Comparison of ENCODE assay signal across 16 mouse cellular contexts in genomic region chr9:75593481-75593880, GRCm38 (mm10). TPM values are rescaled to one million over a fixed set of nuclear protein-coding genes. Genes with fewer than 3 reads are reported as not detected.
A peak's percentile ranks its signal among the peaks of the same experiment; 100 is the strongest.
DNase-seq lines count a peak whose midpoint lies in the region; ATAC-seq lines count a peak whose summit lies in the region.
"Had no signal": no experiment of that assay in that cellular context is flagged by ENCODE, and none has a peak within 500 bp of the region (broad histone marks: within the 10 kb centered on the region; RNA-seq: fewer than 3 reads in every experiment).

No protein-coding gene starts in this region.

- H3K27me3 ChIP-seq in forebrain, embryonic 13.5 days, result no peaks in the 10 kb centered on the region
- no peaks in the 10 kb centered on the region for H3K27me3 ChIP-seq in forebrain, embryonic 10.5 days (ENCODE audit: poor library complexity, severe bottlenecking)
- no peaks in the 10 kb centered on the region for H3K27me3 ChIP-seq in forebrain, embryonic 14.5 days (replicated peaks; ENCODE audit: control insufficient read depth, insufficient read depth, low read length)
- no peaks in the 10 kb centered on the region for H3K27me3 ChIP-seq in midbrain, embryonic 16.5 days (ENCODE audit: control insufficient read depth, insufficient read depth, low read depth, low read length)
- H3K27me3 ChIP-seq: liver, embryonic 15.5 days had no signal

- H3K4me2 ChIP-seq in forebrain, embryonic 13.5 days, result no peak overlapping the region
- no peak overlapping the region for H3K4me2 ChIP-seq in forebrain, embryonic 14.5 days (ENCODE audit: low read length)
- no peak overlapping the region for H3K4me2 ChIP-seq in midbrain, embryonic 16.5 days (ENCODE audit: low read length)
- H3K4me2 ChIP-seq: liver, embryonic 15.5 days had no signal

- H3K9ac ChIP-seq in forebrain, embryonic 13.5 days, result no peak overlapping the region
- no peak overlapping the region for H3K9ac ChIP-seq in forebrain, embryonic 14.5 days (ENCODE audit: low read length)
- no peak overlapping the region for H3K9ac ChIP-seq in midbrain, embryonic 16.5 days (ENCODE audit: low read depth, low read length)
- H3K9ac ChIP-seq: liver, embryonic 15.5 days had no signal

- no peaks in the 10 kb centered on the region for H3K9me3 ChIP-seq in forebrain, embryonic 13.5 days (replicated peaks)
- no peaks in the 10 kb centered on the region for H3K9me3 ChIP-seq in forebrain, embryonic 10.5 days
- no peaks in the 10 kb centered on the region for H3K9me3 ChIP-seq in forebrain, embryonic 14.5 days (replicated peaks; ENCODE audit: control insufficient read depth, low read length)
- H3K9me3 ChIP-seq in midbrain, embryonic 16.5 days (replicated peaks; ENCODE audit: control insufficient read depth, low read length, poor library complexity, severe bottlenecking), result no peaks in the 10 kb centered on the region
- H3K9me3 ChIP-seq: liver, embryonic 15.5 days had no signal

- H3K4me1 ChIP-seq in forebrain, embryonic 13.5 days, result peaks cover 4% of the 10 kb centered on the region
- H3K4me1 ChIP-seq in forebrain, embryonic 10.5 days, result peaks cover 3% of the 10 kb centered on the region; the same call in 1 of the 2 replicates
- no peaks in the 10 kb centered on the region for H3K4me1 ChIP-seq in forebrain, embryonic 14.5 days (ENCODE audit: control insufficient read depth, insufficient read depth, low read length)
- peaks cover 10% of the 10 kb centered on the region for H3K4me1 ChIP-seq in midbrain, embryonic 16.5 days (ENCODE audit: control insufficient read depth, insufficient read depth, low read length)
- H3K4me1 ChIP-seq: liver, embryonic 15.5 days had no signal

- no peak for DNase-seq in forebrain, embryonic 10.5 days (ENCODE audit: extremely low spot score, low spot score)
- peak; percentile 56 to 57 for DNase-seq in left cerebral cortex, postnatal 25 days (ENCODE audit: low spot score in 2 of 2)
- no peak for DNase-seq in left cerebral cortex, postnatal 36 days (ENCODE audit: low spot score in 2 of 2)
- DNase-seq in forebrain, embryonic 14.5 days (ENCODE audit: low spot score), result peak; percentile 53
- DNase-seq in T-cell, adult 2 months (ENCODE audit: low spot score), result no peak
- DNase-seq in spleen, postnatal 4 days (ENCODE audit: low spot score in 2 of 2), result no peak
- DNase-seq: gastrocnemius, postnatal 14 days; kidney, adult 18-20 months; lung, postnatal 4 days; thymus, postnatal 25 days had no signal

- H3K27ac ChIP-seq in forebrain, embryonic 13.5 days, result no peak overlapping the region
- H3K27ac ChIP-seq in forebrain, embryonic 10.5 days, result no peak overlapping the region
- H3K27ac ChIP-seq in forebrain, embryonic 14.5 days (ENCODE audit: low read depth, low read length), result no peak overlapping the region
- peak overlapping the region; percentile 55 for H3K27ac ChIP-seq in midbrain, embryonic 16.5 days (ENCODE audit: low read length)
- H3K27ac ChIP-seq: liver, embryonic 15.5 days had no signal

- H3K4me3 ChIP-seq in forebrain, embryonic 13.5 days, result no peak overlapping the region
- no peak overlapping the region for H3K4me3 ChIP-seq in forebrain, embryonic 10.5 days
- H3K4me3 ChIP-seq in forebrain, embryonic 14.5 days (ENCODE audit: low read depth, low read length), result no peak overlapping the region
- no peak overlapping the region for H3K4me3 ChIP-seq in midbrain, embryonic 16.5 days (ENCODE audit: low read depth, low read length)
- H3K4me3 ChIP-seq: liver, embryonic 15.5 days; myocyte had no signal

- intact Hi-C loops in left cerebral cortex, postnatal 25 days (cut with DNase I), result no loop called here
- intact Hi-C loops in left cerebral cortex, postnatal 36 days (cut with DNase I), result no loop called here

- ATAC-seq in forebrain, embryonic 13.5 days, result peak; percentile 44; the same call in 1 of the 2 replicates
- peak; percentile 9; the same call in 1 of the 2 replicates for ATAC-seq in forebrain, embryonic 14.5 days
- ATAC-seq in midbrain, embryonic 16.5 days, result peak; percentile 55

- 83% methylated on average over 5 of the region's 5 CpGs for WGBS in forebrain, embryonic 13.5 days
- WGBS in forebrain, embryonic 10.5 days, result 85% methylated on average over 5 of the region's 5 CpGs
- WGBS in forebrain, embryonic 14.5 days, result 81% methylated on average over 5 of the region's 5 CpGs
- WGBS in midbrain, embryonic 16.5 days, result 70% methylated on average over 5 of the region's 5 CpGs

- H3K36me3 ChIP-seq in forebrain, embryonic 13.5 days (ENCODE audit: poor library complexity, severe bottlenecking), result peaks cover 65% of the 10 kb centered on the region
- H3K36me3 ChIP-seq in forebrain, embryonic 10.5 days (replicated peaks), result peaks cover 66% of the 10 kb centered on the region
- H3K36me3 ChIP-seq in forebrain, embryonic 14.5 days (ENCODE audit: control insufficient read depth, insufficient read depth, low read length), result peaks cover 72% of the 10 kb centered on the region
- peaks cover 54% of the 10 kb centered on the region for H3K36me3 ChIP-seq in midbrain, embryonic 16.5 days (ENCODE audit: control insufficient read depth, insufficient read depth, low read length)
- H3K36me3 ChIP-seq: liver, embryonic 15.5 days had no signal

RNA-seq across cellular contexts. Expression of gene Tmod2, which starts 17.6 kb away (rescaled TPM):
- polyA plus RNA-seq in forebrain, embryonic 13.5 days (2015; fragmentation: Nextera tagmentation; extraction: Ambion mirVana), result 143 and 157 TPM in 2 replicates
- 39.9 and 41.1 TPM in 2 replicates for polyA plus RNA-seq in forebrain, embryonic 10.5 days (2016; fragmentation: Nextera tagmentation; extraction: Ambion mirVana)
- 100 to 1,000 TPM; 376 to 383 TPM for total RNA-seq in left cerebral cortex, postnatal 25 days (2021)
- total RNA-seq in left cerebral cortex, postnatal 36 days (2021), result 100 to 1,000 TPM; 368 to 380 TPM
- polyA plus RNA-seq in forebrain, embryonic 14.5 days (2014; fragmentation: Nextera tagmentation; extraction: Ambion mirVana), result 127 and 193 TPM in 2 replicates
- 348 and 370 TPM in 2 replicates for polyA plus RNA-seq in midbrain, embryonic 16.5 days (2015; fragmentation: Nextera tagmentation; extraction: Ambion mirVana)
- total RNA-seq: common myeloid progenitor, adult 5-6 weeks; MEL had no signal

RNA-seq across cellular contexts. Expression of gene Lysmd2, which starts 32.1 kb away (rescaled TPM):
- polyA plus RNA-seq in forebrain, embryonic 13.5 days (2015; fragmentation: Nextera tagmentation; extraction: Ambion mirVana), result 16.0 and 16.3 TPM in 2 replicates
- polyA plus RNA-seq in forebrain, embryonic 10.5 days (2016; fragmentation: Nextera tagmentation; extraction: Ambion mirVana), result 8.9 and 11.4 TPM in 2 replicates
- total RNA-seq in left cerebral cortex, postnatal 25 days (2021), result 10 to 100 TPM; 68.1 to 69.2 TPM
- 10 to 100 TPM; 67.6 to 71.9 TPM for total RNA-seq in left cerebral cortex, postnatal 36 days (2021)
- 26.0 and 34.1 TPM in 2 replicates for polyA plus RNA-seq in forebrain, embryonic 14.5 days (2014; fragmentation: Nextera tagmentation; extraction: Ambion mirVana)
- 31.7 and 33.9 TPM in 2 replicates for polyA plus RNA-seq in midbrain, embryonic 16.5 days (2015; fragmentation: Nextera tagmentation; extraction: Ambion mirVana)
- total RNA-seq: MEL had no signal

RNA-seq across cellular contexts. Expression of gene Tmod3, which starts 34.0 kb away (rescaled TPM):
- polyA plus RNA-seq in forebrain, embryonic 13.5 days (2015; fragmentation: Nextera tagmentation; extraction: Ambion mirVana), result 101 TPM in 2 replicates
- polyA plus RNA-seq in forebrain, embryonic 10.5 days (2016; fragmentation: Nextera tagmentation; extraction: Ambion mirVana), result 85.5 and 89.7 TPM in 2 replicates
- 10 to 100 TPM; 47.2 to 53.0 TPM for total RNA-seq in left cerebral cortex, postnatal 25 days (2021)
- 10 to 100 TPM; 48.6 to 50.7 TPM for total RNA-seq in left cerebral cortex, postnatal 36 days (2021)
- polyA plus RNA-seq in forebrain, embryonic 14.5 days (2014; fragmentation: Nextera tagmentation; extraction: Ambion mirVana), result 92.4 and 104 TPM in 2 replicates
- 78.0 and 82.7 TPM in 2 replicates for polyA plus RNA-seq in midbrain, embryonic 16.5 days (2015; fragmentation: Nextera tagmentation; extraction: Ambion mirVana)

Comparison
In these comparisons a context has a peak if more than half of its experiments do, and no peak if none do; other contexts are left out.
1. DNase-seq: peak in left cerebral cortex, postnatal 25 days (2 of 2) and forebrain, embryonic 14.5 days (single experiment); none in forebrain, embryonic 10.5 days (single experiment), left cerebral cortex, postnatal 36 days (0 of 2), T-cell, adult 2 months (single experiment) and spleen, postnatal 4 days (0 of 2).
2. Peak in every context shown above with its lines, with median percentiles within 50 percentile points of each other: ATAC-seq.